Mouse (Mus musculus) embryonic fibroblast, embryonic 13.5 days (primary cell): ENCODE data around the gene Tmtc2. TPM values are rescaled to one million over a fixed set of nuclear protein-coding genes. Genes with fewer than 3 reads are reported as not detected.

Experiments
- H3K27ac ChIP-seq: 2 replicates; pipeline ENCODE4 v1.5.1; 2012; ENCODE audit warnings: low read length, control low read depth, inconsistent platforms; ENCODE audit not compliant: insufficient read depth
- H3K4me1 ChIP-seq: 2 replicates; pipeline ENCODE4 v1.6.1; 2011; ENCODE audit warnings: low read length; ENCODE audit not compliant: control insufficient read depth, insufficient read depth
- H3K4me3 ChIP-seq: 2 replicates; pipeline ENCODE4 v1.5.1; 2011; ENCODE audit warnings: mild to moderate bottlenecking, control low read depth, low read length; ENCODE audit not compliant: insufficient read depth
- CTCF ChIP-seq: IDR thresholded peaks from 2 replicates; pipeline ENCODE4 v1.5.1; 2011; ENCODE audit warnings: mild to moderate bottlenecking, control low read depth, low read length, moderate library complexity, borderline replicate concordance; ENCODE audit not compliant: insufficient read depth
- POLR2A ChIP-seq: IDR thresholded peaks from 2 replicates; pipeline ENCODE4 v1.6.1; 2011; ENCODE audit warnings: low read depth, mild to moderate bottlenecking, control low read depth, low read length, moderate library complexity
- polyA plus RNA-seq: library from polyadenylated mRNA; stranded (reverse); fragments of >200 nt; gene quantifications from 2 replicates; pipeline ENCODE4 v1.2.4, GENCODE M21; 2011; ENCODE audit warnings: low read depth; ENCODE audit not compliant: missing spikeins, insufficient read length

Gene Tmtc2
- polyA plus RNA-seq, result 7.0 and 8.8 TPM in 2 replicates

- Histone ChIP-seq H3K4me3 (peak within 1 kb of the TSS; percentile 77), H3K4me1 (0 out of 2 replicates have a peak, but pooled peaks cover 3% of the 10 kb centered on the region), H3K27ac (peak within 1 kb of the TSS; percentile 36)
- TF ChIP-seq CTCF, result no peak
- no peak; the same call in 1 of the 2 replicates for TF ChIP-seq POLR2A
These were observed at the start of gene Tmtc2 for GRCm38 (mm10) chr10:105573908-105574694. TSS of gene Tmtc2 (minus strand) at chr10:105574451.

GRCm38 (mm10) chr10:105612117-105612516 lies 37.9 kb upstream of the Tmtc2 start:
- peaks cover 3% of the 10 kb centered on the region; the same call in 1 of the 2 replicates for H3K4me1 ChIP-seq
- H3K4me3 ChIP-seq, result no peak overlapping the region
- no peak for TF ChIP-seq CTCF
- TF ChIP-seq POLR2A, result no peak
- H3K27ac ChIP-seq, result no peak overlapping the region

- Histone ChIP-seq H3K27ac (no peak overlapping the region), H3K4me3 (no peak overlapping the region), H3K4me1 (no peaks in the 10 kb centered on the region)
- no peak for TF ChIP-seq POLR2A
These were observed 24.6 kb upstream of the Tmtc2 start for GRCm38 (mm10) chr10:105598826-105599225.

GRCm38 (mm10) chr10:105597226-105597625 lies 23.0 kb upstream of the Tmtc2 start:
- Histone ChIP-seq H3K27ac (no peak overlapping the region), H3K4me3 (no peak overlapping the region), H3K4me1 (no peaks in the 10 kb centered on the region)
- no peak for TF ChIP-seq POLR2A
- no peak for TF ChIP-seq CTCF

GRCm38 (mm10) chr10:105595480-105596102 lies 21.3 kb upstream of the Tmtc2 start:
- Histone ChIP-seq H3K27ac (no peak overlapping the region), H3K4me3 (no peak overlapping the region), H3K4me1 (no peaks in the 10 kb centered on the region)
- TF ChIP-seq CTCF, result no peak
- no peak for TF ChIP-seq POLR2A

- no peaks in the 10 kb centered on the region for H3K4me1 ChIP-seq
- H3K27ac ChIP-seq, result no peak overlapping the region; the same call in 1 of the 2 replicates
- no peak overlapping the region for H3K4me3 ChIP-seq
- TF ChIP-seq CTCF (no peak), POLR2A (no peak)
These were observed 13.9 kb upstream of the Tmtc2 start for GRCm38 (mm10) chr10:105588141-105588540.

GRCm38 (mm10) chr10:105579318-105579717 lies 5.1 kb upstream of the Tmtc2 start:
- Histone ChIP-seq H3K4me1 (peaks cover 3% of the 10 kb centered on the region; the same call in 1 of the 2 replicates), H3K4me3 (no peak overlapping the region), H3K27ac (no peak overlapping the region)
- TF ChIP-seq CTCF (no peak), POLR2A (no peak)

GRCm38 (mm10) chr10:105578291-105578845 lies 4.1 kb upstream of the Tmtc2 start:
- no peak overlapping the region for H3K27ac ChIP-seq
- TF ChIP-seq CTCF, result no peak
- TF ChIP-seq POLR2A, result no peak
- peaks cover 3% of the 10 kb centered on the region; the same call in 1 of the 2 replicates for H3K4me1 ChIP-seq

GRCm38 (mm10) chr10:105574695-105575660 lies 727 bp upstream of the Tmtc2 start:
- 0 out of 2 replicates have a peak, but pooled peaks cover 3% of the 10 kb centered on the region for H3K4me1 ChIP-seq
- peak; percentile 91 for TF ChIP-seq CTCF
- peak; percentile 52 for TF ChIP-seq POLR2A
- H3K27ac ChIP-seq, result peak overlapping the region; percentile 36
- H3K4me3 ChIP-seq, result peak overlapping the region; percentile 77

More at GRCm38 (mm10) chr10:105578291-105578845, 4.1 kb upstream of the Tmtc2 start:
- H3K4me3 ChIP-seq, result no peak overlapping the region
